Mouse (Mus musculus) limb, embryonic 10.5 days (tissue): Measurements from ENCODE around the gene Spg21. TPM values are rescaled to one million over a fixed set of nuclear protein-coding genes. Genes with fewer than 3 reads are reported as not detected.
A peak's percentile ranks its signal among the peaks of the same experiment; 100 is the strongest.

ENCODE experiments used
- DNase-seq: peaks from one replicate; pipeline ENCODE4 v3.0.0-alpha.2; 2017; ENCODE audit warnings: low spot score
- H3K27ac ChIP-seq: fragments of 300-500 bp; sonication (generic); 2 replicates; pipeline ENCODE4 v1.5.1; 2016; ENCODE audit warnings: mild to moderate bottlenecking
- H3K27me3 ChIP-seq: fragments of 300-500 bp; sonication (generic); 2 replicates; pipeline ENCODE4 v1.6.1; 2016; ENCODE audit warnings: low read depth, mild to moderate bottlenecking; ENCODE audit not compliant: poor library complexity, severe bottlenecking
- H3K36me3 ChIP-seq: fragments of 300-500 bp; sonication (generic); 2 replicates; pipeline ENCODE4 v1.6.1; 2016; ENCODE audit warnings: mild to moderate bottlenecking, moderate library complexity
- H3K4me1 ChIP-seq: fragments of 300-500 bp; sonication (generic); 2 replicates; pipeline ENCODE4 v1.6.1; 2016
- H3K4me3 ChIP-seq: fragments of 300-500 bp; sonication (generic); 2 replicates; pipeline ENCODE4 v1.5.1; 2016; ENCODE audit warnings: mild to moderate bottlenecking, moderate library complexity
- H3K9me3 ChIP-seq: fragments of 300-500 bp; sonication (generic); replicated peaks from 2 replicates; pipeline ENCODE4 v1.6.1; 2016; ENCODE audit warnings: mild to moderate bottlenecking
- WGBS: fragments of 180-500 bp; shearing (Covaris S2); methylation state at CpG from one replicate; pipeline ENCODE4 v1.1.7; 2016; 5-methylcytosine and 5-hydroxymethylcytosine counted together
- polyA plus RNA-seq: library from polyadenylated mRNA; unstranded; fragments of >200 nt; fragmentation: Nextera tagmentation; extraction: Ambion mirVana; gene quantifications from 2 replicates; pipeline ENCODE4 v1.2.1, GENCODE M21; 2016

Gene Spg21
- polyA plus RNA-seq, 1 experiment from 2014 or later, result 91.0 TPM

DNA sequence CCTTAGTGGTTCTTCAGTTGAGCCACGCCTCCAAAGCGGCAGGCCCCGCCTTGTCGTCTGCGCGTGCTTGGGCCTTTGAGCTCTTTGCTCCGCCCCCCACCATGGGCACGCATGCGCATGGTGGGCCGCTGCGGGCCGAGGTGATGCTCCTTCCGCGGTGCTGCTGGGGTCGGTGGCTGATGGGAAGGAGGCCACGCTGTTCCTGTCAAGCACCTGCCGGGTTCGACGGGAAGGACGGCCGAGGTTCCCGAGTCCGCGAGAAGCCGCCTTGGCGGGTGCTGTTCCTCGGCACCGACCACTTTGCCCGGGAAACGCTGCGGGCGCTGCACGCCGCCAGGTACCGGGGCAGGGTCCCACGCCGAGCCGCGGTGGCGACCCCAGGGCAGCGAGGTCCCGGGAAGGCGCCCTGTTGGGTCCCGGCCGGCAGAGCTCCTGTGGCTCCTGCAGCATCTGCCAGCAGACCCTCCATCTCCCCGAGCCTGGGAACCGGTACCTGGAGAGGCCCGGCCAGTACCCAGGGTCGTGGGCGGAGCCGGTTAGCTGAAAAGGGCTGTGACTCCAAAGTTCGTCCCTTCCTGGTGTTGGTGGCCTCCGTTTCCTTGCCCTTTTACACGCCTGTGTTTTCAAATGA lies 25.0 kb upstream of the Spg21 start, which contains the start of gene Mtfmt:
Mtfmt (plus strand) TSS at position 112 of the 631 bp plus-strand sequence.
- H3K4me3 ChIP-seq, result peak within 1 kb of the TSS; percentile 83
- no peaks in the 10 kb centered on the region for H3K27me3 ChIP-seq
- H3K27ac ChIP-seq, result peak within 1 kb of the TSS; percentile 83
- no peaks in the 10 kb centered on the region for H3K9me3 ChIP-seq
- WGBS, result under 1% methylated on average over 54 of the region's 54 CpGs
- DNase-seq, result peak; percentile 96
- peaks cover 7% of the 10 kb centered on the region for H3K4me1 ChIP-seq
- peaks cover 22% of the 10 kb centered on the region for H3K36me3 ChIP-seq

DNA sequence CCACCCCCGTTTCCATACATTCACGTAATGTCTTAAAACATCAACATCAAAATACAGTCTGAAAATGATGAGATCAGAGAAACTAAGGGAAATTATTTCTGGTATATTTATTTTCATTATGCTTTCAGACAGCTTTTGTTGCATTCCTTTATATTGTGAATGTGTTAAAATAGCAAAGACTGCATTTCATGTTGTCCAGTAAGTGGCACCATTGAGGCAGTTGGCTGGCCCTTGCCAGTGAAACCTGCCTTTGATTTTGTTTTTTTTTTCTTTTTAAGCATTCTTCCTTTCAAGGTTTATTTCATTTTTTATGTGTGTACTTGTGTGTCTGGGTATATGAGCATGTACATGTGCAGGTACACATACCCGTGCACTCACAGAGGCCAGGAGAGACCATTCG lies 16.1 kb upstream of the Spg21 start:
- H3K36me3 ChIP-seq, result peaks cover 78% of the 10 kb centered on the region

GRCm38 (mm10) chr9:65447951-65448350 lies 12.8 kb upstream of the Spg21 start:
- Histone ChIP-seq H3K4me1 (no peaks in the 10 kb centered on the region), H3K9me3 (no peaks in the 10 kb centered on the region), H3K27ac (no peak overlapping the region), H3K4me3 (no peak overlapping the region), H3K36me3 (peaks cover 84% of the 10 kb centered on the region), H3K27me3 (no peaks in the 10 kb centered on the region)
- DNase-seq, result no peak
- WGBS, result 88% methylated on average over 6 of the region's 6 CpGs

More for the DNA sequence above, 16.1 kb upstream of the Spg21 start:
- no peak overlapping the region for H3K27ac ChIP-seq
- H3K27me3 ChIP-seq, result no peaks in the 10 kb centered on the region
- no peak overlapping the region for H3K4me3 ChIP-seq
- 96% methylated on average over 4 of the region's 4 CpGs for WGBS
- no peak for DNase-seq
- no peaks in the 10 kb centered on the region for H3K9me3 ChIP-seq
- no peaks in the 10 kb centered on the region for H3K4me1 ChIP-seq

DNA sequence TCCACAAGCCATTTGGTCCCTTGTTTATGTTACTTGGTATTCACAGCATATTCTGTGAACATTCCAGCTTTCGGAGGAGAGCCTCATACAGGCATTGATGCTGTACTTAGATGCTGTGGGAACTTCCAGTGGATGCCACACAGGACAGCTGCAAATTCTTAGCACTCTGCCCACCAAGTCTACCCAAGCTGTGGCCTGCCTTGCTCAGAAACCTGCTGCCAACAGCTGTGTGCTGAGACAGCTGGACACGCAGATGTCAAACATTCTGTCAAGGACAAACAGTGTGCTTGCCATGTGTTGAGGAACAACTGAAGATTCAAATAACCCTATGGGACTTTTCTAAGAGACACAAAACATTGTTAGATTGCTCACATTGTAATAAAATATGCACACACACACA lies 1.8 kb upstream of the Spg21 start:
- H3K27ac ChIP-seq, result no peak overlapping the region
- H3K9me3 ChIP-seq, result no peaks in the 10 kb centered on the region
- no peak for DNase-seq
- WGBS, result 91% methylated on average over 2 of the region's 2 CpGs
- H3K4me3 ChIP-seq, result no peak overlapping the region
- no peaks in the 10 kb centered on the region for H3K27me3 ChIP-seq
- H3K36me3 ChIP-seq, result peaks cover under 1% of the 10 kb centered on the region; the same call in 1 of the 2 replicates
- H3K4me1 ChIP-seq, result peaks cover 19% of the 10 kb centered on the region

DNA sequence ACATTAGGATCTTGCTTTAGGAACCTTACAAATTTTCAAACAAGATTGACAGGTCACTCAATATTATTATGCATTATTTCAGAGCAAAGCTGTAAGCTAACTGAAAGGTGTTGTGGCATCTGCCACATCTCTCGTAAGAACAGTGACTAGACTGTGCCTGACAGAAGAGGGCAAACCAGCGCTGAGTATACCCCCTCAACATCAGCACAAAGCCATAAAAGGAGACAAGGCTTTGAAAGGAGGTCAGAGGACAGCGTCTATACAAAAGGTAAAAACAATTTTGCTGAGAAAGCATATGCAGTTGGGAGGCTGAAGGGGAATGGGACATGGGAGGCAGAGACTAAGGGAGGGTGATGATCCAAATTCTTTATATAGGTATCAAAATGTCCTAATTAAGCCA lies 549 bp upstream of the Spg21 start:
- DNase-seq, result no peak
- Histone ChIP-seq H3K4me1 (peaks cover 19% of the 10 kb centered on the region), H3K27me3 (no peaks in the 10 kb centered on the region), H3K36me3 (peaks cover 9% of the 10 kb centered on the region), H3K27ac (peak overlapping the region; percentile 90), H3K4me3 (peak overlapping the region; percentile 82), H3K9me3 (no peaks in the 10 kb centered on the region)
- 50% methylated on average over 3 of the region's 3 CpGs for WGBS

- Histone ChIP-seq H3K4me1 (peaks cover 19% of the 10 kb centered on the region), H3K27ac (no peak overlapping the region), H3K27me3 (no peaks in the 10 kb centered on the region), H3K4me3 (no peak overlapping the region), H3K36me3 (peaks cover 30% of the 10 kb centered on the region), H3K9me3 (no peaks in the 10 kb centered on the region)
- DNase-seq, result no peak
- 89% methylated on average over 5 of the region's 5 CpGs for WGBS
These were observed 1.8 kb downstream of the Spg21 start for GRCm38 (mm10) chr9:65462544-65462943.

DNA sequence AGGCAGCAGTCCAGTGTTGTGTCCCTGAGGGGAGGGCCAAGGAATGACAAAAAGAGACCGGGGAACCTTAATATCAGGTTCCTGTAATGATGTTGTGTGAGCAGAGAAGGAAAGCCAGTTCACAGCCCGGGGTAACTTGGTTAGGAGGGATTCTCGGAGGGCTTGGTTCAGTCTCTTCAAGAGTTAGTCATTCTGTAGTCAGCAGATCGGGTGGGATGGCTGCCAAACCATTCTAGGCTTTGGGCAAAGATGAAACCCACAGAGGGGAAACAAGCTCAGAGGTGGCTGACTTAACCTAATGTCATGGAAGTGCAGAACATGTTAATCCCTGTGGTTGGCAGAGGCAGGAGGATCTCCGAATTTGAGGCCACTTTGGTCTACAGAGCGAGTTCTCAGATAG lies 3.4 kb downstream of the Spg21 start:
- Histone ChIP-seq H3K27ac (no peak overlapping the region), H3K4me3 (no peak overlapping the region), H3K4me1 (peaks cover 25% of the 10 kb centered on the region), H3K9me3 (no peaks in the 10 kb centered on the region), H3K27me3 (no peaks in the 10 kb centered on the region), H3K36me3 (peaks cover 38% of the 10 kb centered on the region)
- no peak for DNase-seq
- 92% methylated on average over 6 of the region's 6 CpGs for WGBS

DNA sequence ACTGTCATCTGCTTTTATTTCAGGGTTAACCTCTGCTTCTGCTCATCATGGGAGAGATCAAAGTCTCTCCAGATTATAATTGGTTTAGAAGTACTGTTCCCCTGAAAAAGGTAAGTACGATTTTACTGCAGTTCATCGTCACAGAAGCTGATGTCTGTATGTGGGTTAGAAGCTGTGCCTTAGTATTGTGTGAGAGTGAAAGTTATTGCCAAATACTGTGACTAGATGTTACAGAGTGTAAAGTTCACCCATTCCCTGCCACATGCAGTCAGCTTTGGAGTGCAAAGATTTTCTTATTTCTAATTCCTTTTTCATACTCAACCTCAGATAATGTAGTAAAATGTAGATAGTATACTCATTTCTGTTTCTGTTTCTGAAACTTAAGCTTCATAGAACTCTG lies 4.5 kb downstream of the Spg21 start:
- Histone ChIP-seq H3K9me3 (no peaks in the 10 kb centered on the region), H3K27me3 (no peaks in the 10 kb centered on the region), H3K4me3 (no peak overlapping the region), H3K36me3 (peaks cover 48% of the 10 kb centered on the region), H3K4me1 (peaks cover 22% of the 10 kb centered on the region), H3K27ac (no peak overlapping the region)
- 94% methylated on average over 2 of the region's 2 CpGs for WGBS
- DNase-seq, result no peak

DNA sequence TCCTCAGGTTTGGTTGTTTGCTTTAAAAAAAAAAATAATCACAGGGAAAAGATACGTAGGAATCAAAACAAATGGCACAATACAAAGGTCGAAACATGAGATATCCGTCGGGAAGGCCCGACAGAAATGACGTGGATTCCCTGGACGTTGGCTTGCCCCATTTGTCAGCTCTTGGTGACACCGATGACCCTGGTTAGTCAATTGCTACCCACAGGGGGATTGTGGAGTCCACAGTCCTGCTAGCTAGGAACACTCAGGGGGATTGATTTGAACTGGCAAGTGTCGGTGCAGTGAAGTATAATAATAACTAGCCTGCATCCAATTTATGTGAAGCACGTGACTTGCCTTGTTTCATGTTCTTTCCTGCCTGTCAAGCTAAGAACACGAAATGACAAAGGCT lies 6.9 kb downstream of the Spg21 start:
- no peak for DNase-seq
- H3K9me3 ChIP-seq, result no peaks in the 10 kb centered on the region

DNA sequence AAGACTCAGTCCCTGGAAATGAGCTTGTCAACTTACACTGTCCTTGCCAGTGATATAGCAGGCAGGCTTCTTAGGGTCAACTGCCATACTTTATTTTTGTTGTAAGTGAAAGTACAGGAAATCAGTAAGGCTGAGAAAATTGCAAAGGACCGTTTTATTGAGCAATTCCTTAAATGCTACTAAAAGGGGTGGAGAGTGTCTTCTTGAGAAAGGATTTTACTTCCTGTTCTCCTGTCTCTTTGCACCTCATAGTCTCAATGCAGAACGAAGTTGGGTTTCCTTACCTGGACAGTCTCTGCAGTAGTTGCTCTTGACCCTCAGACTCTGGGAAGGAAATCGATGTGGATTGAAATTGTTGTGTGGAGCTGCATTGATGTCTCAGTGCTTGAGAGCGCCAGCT lies 12.0 kb downstream of the Spg21 start:
- Histone ChIP-seq H3K9me3 (no peaks in the 10 kb centered on the region), H3K36me3 (peaks cover 71% of the 10 kb centered on the region), H3K27me3 (no peaks in the 10 kb centered on the region), H3K4me1 (peaks cover 12% of the 10 kb centered on the region), H3K27ac (no peak overlapping the region), H3K4me3 (no peak overlapping the region)
- no peak for DNase-seq
- WGBS, result 91% methylated on average over 4 of the region's 4 CpGs

More for the DNA sequence above, 6.9 kb downstream of the Spg21 start:
- H3K27ac ChIP-seq, result no peak overlapping the region
- no peaks in the 10 kb centered on the region for H3K27me3 ChIP-seq
- WGBS, result 74% methylated on average over 11 of the region's 11 CpGs
- peaks cover 13% of the 10 kb centered on the region for H3K4me1 ChIP-seq
- H3K4me3 ChIP-seq, result no peak overlapping the region
- H3K36me3 ChIP-seq, result peaks cover 57% of the 10 kb centered on the region

- DNase-seq, result no peak
- peaks cover 92% of the 10 kb centered on the region for H3K36me3 ChIP-seq
- no peak overlapping the region for H3K4me3 ChIP-seq
- no peaks in the 10 kb centered on the region for H3K27me3 ChIP-seq
- H3K27ac ChIP-seq, result no peak overlapping the region
- 85% methylated on average over 8 of the region's 8 CpGs for WGBS
- no peaks in the 10 kb centered on the region for H3K9me3 ChIP-seq
- H3K4me1 ChIP-seq, result no peaks in the 10 kb centered on the region
These were observed 18.4 kb downstream of the Spg21 start for GRCm38 (mm10) chr9:65479158-65479557.

DNA sequence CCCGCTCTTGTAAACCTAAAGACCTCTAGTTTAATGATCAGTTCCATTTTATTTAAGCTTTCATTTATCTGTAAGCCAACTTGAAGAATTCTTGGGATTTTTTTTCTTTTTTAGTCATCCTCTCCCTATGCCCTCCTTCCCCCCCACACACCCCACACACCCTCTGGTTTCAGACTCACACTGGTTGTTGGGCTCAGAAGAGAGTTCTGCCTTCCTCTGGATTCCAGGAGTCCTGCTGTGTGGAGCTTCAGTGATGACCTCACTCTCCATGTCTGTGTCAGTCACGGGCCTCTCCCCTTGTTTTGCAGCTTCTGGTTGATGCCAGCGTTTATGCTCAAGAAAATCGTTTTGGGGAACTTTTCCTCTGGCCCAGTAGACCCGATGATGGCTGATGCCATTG lies 19.3 kb downstream of the Spg21 start:
- peaks cover 93% of the 10 kb centered on the region for H3K36me3 ChIP-seq
- no peak overlapping the region for H3K4me3 ChIP-seq
- no peak overlapping the region for H3K27ac ChIP-seq
- no peak for DNase-seq
- 88% methylated on average over 5 of the region's 5 CpGs for WGBS
- no peaks in the 10 kb centered on the region for H3K4me1 ChIP-seq
- no peaks in the 10 kb centered on the region for H3K9me3 ChIP-seq
- H3K27me3 ChIP-seq, result no peaks in the 10 kb centered on the region

DNA sequence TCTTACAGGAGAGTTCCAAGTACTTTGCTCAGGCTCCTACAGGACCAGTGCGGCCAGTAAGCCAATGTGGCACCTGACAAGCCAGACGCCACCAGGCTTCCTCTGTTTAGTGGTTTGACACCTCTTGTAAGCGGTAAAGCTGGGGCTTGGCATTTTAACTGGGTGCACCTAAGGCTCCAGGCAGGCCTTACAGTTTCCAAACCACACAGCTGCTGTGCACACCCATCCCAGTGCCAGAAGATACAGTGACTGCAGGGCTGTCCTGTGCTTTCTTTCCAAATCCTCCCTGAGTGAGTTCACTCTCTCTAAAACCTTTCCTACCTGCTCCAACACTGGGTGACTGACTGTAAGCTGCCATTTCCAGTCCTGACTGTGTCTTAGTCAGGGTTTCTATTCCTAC lies 30.7 kb downstream of the Spg21 start:
- Histone ChIP-seq H3K4me3 (no peak overlapping the region), H3K4me1 (no peaks in the 10 kb centered on the region), H3K27ac (no peak overlapping the region), H3K27me3 (no peaks in the 10 kb centered on the region), H3K9me3 (no peaks in the 10 kb centered on the region), H3K36me3 (peaks cover 27% of the 10 kb centered on the region)
- WGBS, result 79% methylated on average over 3 of the region's 3 CpGs
- DNase-seq, result no peak

DNA sequence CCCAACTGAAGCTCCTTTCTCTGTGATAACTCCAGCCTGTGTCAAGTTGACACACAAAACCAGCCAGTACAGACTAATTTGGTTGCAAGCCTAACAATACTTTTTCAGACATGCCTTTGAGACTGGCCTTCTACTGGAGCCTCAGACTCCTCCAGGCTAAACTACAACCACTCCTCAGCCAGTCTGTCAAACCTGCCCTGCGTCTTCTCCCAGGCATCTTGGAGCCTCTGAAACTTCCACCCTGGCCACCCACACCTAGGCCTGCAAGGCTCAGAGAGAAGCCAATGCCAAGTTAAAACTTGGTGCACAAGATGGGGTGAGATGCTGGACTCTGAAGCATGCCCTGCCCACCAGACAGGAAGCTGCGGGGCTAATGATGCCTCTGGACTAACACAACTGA lies 31.6 kb downstream of the Spg21 start:
- no peak for DNase-seq
- no peak overlapping the region for H3K27ac ChIP-seq
- no peaks in the 10 kb centered on the region for H3K27me3 ChIP-seq
- H3K9me3 ChIP-seq, result no peaks in the 10 kb centered on the region
- WGBS, result 83% methylated on average over 2 of the region's 2 CpGs
- no peak overlapping the region for H3K4me3 ChIP-seq
- peaks cover 18% of the 10 kb centered on the region for H3K36me3 ChIP-seq
- no peaks in the 10 kb centered on the region for H3K4me1 ChIP-seq
